Mouse (Mus musculus) lung, postnatal 4 days (tissue): ENCODE data around the gene Luzp1.

Source experiments
- DNase-seq, 2 experiments: peaks; one replicate each; pipeline ENCODE4 v3.0.0; 2021

Luzp1 gene

GRCm38 (mm10) chr4:136553108-136553507 is 83.5 kb downstream of the Luzp1 start:
- no peak for DNase-seq

GRCm38 (mm10) chr4:136557638-136558037 is 88.1 kb downstream of the Luzp1 start:
- no peak for DNase-seq

- DNase-seq: no peak
These were observed 90.1 kb downstream of the Luzp1 start for GRCm38 (mm10) chr4:136559690-136560089.

- no peak for DNase-seq
These were observed 90.9 kb downstream of the Luzp1 start for GRCm38 (mm10) chr4:136560270-136560991.

GRCm38 (mm10) chr4:136562755-136563154 is 93.2 kb downstream of the Luzp1 start:
- no peak for DNase-seq

- DNase-seq: no peak
These were observed 99.1 kb downstream of the Luzp1 start for GRCm38 (mm10) chr4:136568629-136569028.

- DNase-seq: no peak
These were observed 100.4 kb downstream of the Luzp1 start for GRCm38 (mm10) chr4:136569998-136570397.

GRCm38 (mm10) chr4:136581885-136582284 is 112.3 kb downstream of the Luzp1 start:
- DNase-seq: no peak

GRCm38 (mm10) chr4:136587221-136587827 is 117.8 kb downstream of the Luzp1 start:
- no peak for DNase-seq

GRCm38 (mm10) chr4:136588003-136588402 is 118.4 kb downstream of the Luzp1 start:
- no peak for DNase-seq

- DNase-seq: no peak
These were observed 122.5 kb downstream of the Luzp1 start for GRCm38 (mm10) chr4:136592111-136592510.

- no peak for DNase-seq
These were observed 124.4 kb downstream of the Luzp1 start for GRCm38 (mm10) chr4:136594006-136594405.

- no peak for DNase-seq
These were observed 125.7 kb downstream of the Luzp1 start for GRCm38 (mm10) chr4:136595221-136595620.

- no peak for DNase-seq
These were observed 128.8 kb downstream of the Luzp1 start for GRCm38 (mm10) chr4:136598268-136598876.

- DNase-seq: no peak
These were observed 130.3 kb downstream of the Luzp1 start for GRCm38 (mm10) chr4:136599869-136600268.

- DNase-seq: no peak
These were observed 131.0 kb downstream of the Luzp1 start for GRCm38 (mm10) chr4:136600536-136600935.

- peak; percentile 57 to 65 for DNase-seq
These were observed 131.9 kb downstream of the Luzp1 start for GRCm38 (mm10) chr4:136601476-136601875.

GRCm38 (mm10) chr4:136602018-136602554 is 132.5 kb downstream of the Luzp1 start:
- peak in 1 of 2 experiments; percentile 57 for DNase-seq

- peak; percentile 95 to 96 for DNase-seq
These were observed 133.0 kb downstream of the Luzp1 start, which contains the start of gene Kdm1a for GRCm38 (mm10) chr4:136602568-136602967. Gene Kdm1a, minus strand, starts transcription at chr4:136602723.
